Mouse (Mus musculus) heart, adult 2 months (tissue): ENCODE data around the gene Gm13288.
"Not testable (repeated sequence)": the region's sequence is repeated elsewhere in the genome, so short reads cannot be mapped to it uniquely, and the experiment has no call there.

Experiments
- CTCF ChIP-seq: fragments of 200-600 bp; IDR thresholded peaks from 2 replicates; pipeline ENCODE4 v1.8.1; 2022; ENCODE audit warnings: antibody characterized with exemption, mild to moderate bottlenecking, moderate library complexity
- POLR2A ChIP-seq: fragments of 200-500 bp; IDR thresholded peaks from 2 replicates; pipeline ENCODE4 v1.6.1; 2011; ENCODE audit warnings: mild to moderate bottlenecking, low read depth, low read length, control low read depth; ENCODE audit not compliant: insufficient read depth

DNA sequence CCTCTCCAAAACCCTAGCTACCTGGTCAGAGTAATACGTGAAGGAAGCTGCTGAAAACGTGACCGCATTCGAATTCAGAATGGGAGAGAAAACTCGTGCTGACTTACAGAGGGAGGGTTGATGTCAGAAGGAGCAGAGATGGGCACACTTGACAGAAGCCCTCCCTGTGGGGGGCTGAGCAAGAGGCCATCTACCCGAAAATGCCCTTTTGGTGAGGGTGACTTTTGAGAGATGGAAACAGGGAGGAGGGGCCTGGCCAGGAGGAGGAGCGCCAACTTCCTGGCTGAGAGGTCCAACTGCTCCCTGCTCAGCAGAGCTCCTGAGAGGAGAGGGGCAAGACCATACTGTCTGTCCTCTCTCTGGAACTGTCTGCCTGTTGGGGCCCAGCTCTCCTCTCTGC is 23.5 kb upstream of the Gm13288 start, which contains the start of gene Ifnz:
- not testable (repeated sequence) for TF ChIP-seq POLR2A, CTCF
